ENCODE assay signal across 8 mouse cellular contexts in genomic region chr11:77215483-77215882, GRCm38 (mm10). TPM values are rescaled to one million over a fixed set of nuclear protein-coding genes. Genes with fewer than 3 reads are reported as not detected.
DNase-seq lines count a peak whose midpoint lies in the region; ATAC-seq and TF ChIP-seq lines count a peak whose summit lies in the region.

No protein-coding gene starts in this region.

- no peaks in the 10 kb centered on the region for H3K36me3 ChIP-seq in C2C12 (ENCODE audit: control insufficient read depth, insufficient read depth)
- H3K36me3 ChIP-seq in limb, embryonic 14.5 days (ENCODE audit: control insufficient read depth, insufficient read depth, low read length), result no peaks in the 10 kb centered on the region
- no peaks in the 10 kb centered on the region for H3K36me3 ChIP-seq in stomach, embryonic 14.5 days (ENCODE audit: control insufficient read depth, insufficient read depth, low read length)

- TF ChIP-seq POLR2A in embryonic fibroblast, embryonic 13.5 days (IDR thresholded peaks at IDR 0.05; ENCODE audit: low read depth, low read length), result no peak
- TF ChIP-seq POLR2A in limb, embryonic 14.5 days (IDR thresholded peaks at IDR 0.05; ENCODE audit: borderline replicate concordance, extremely low read depth, insufficient read depth, insufficient read length), result no peak

- peak overlapping the region; percentile 90 for H3K4me2 ChIP-seq in limb, embryonic 14.5 days (replicated peaks; ENCODE audit: low read depth, low read length, severe bottlenecking)
- peak overlapping the region; percentile 70 for H3K4me2 ChIP-seq in stomach, embryonic 14.5 days (replicated peaks; ENCODE audit: low read depth, low read length)

- peak; percentile 22; the same call in 1 of the 2 replicates for ATAC-seq in frontal cortex, adult (ENCODE audit: low TSS enrichment)
- ATAC-seq in limb, embryonic 14.5 days (ENCODE audit: low FRiP score, low read depth), result 0 out of 2 replicates have a peak, but pooled peaks have one; percentile 9
- no peak for ATAC-seq in stomach, embryonic 14.5 days (ENCODE audit: insufficient number of reproducible peaks, insufficient read depth, low FRiP score, low read depth)

- peak overlapping the region; percentile 77 for H3K4me3 ChIP-seq in C2C12 (ENCODE audit: insufficient read depth, poor library complexity, severe bottlenecking)
- peak overlapping the region; percentile 80 for H3K4me3 ChIP-seq in embryonic fibroblast, embryonic 13.5 days (ENCODE audit: insufficient read depth, low read length)
- H3K4me3 ChIP-seq in limb, embryonic 14.5 days (replicated peaks; ENCODE audit: low read length), result peak overlapping the region; percentile 94
- H3K4me3 ChIP-seq in stomach, embryonic 14.5 days (ENCODE audit: low read depth, low read length), result peak overlapping the region; percentile 74

- no peaks in the 10 kb centered on the region for H3K4me1 ChIP-seq in embryonic fibroblast, embryonic 13.5 days (ENCODE audit: control insufficient read depth, insufficient read depth, low read length)
- H3K4me1 ChIP-seq in limb, embryonic 14.5 days (ENCODE audit: control insufficient read depth, insufficient read depth, low read length), result peaks cover 5% of the 10 kb centered on the region
- H3K4me1 ChIP-seq in stomach, embryonic 14.5 days (ENCODE audit: control insufficient read depth, insufficient read depth, low read length), result 0 out of 2 replicates have a peak, but pooled peaks cover 3% of the 10 kb centered on the region

- H3K79me3 ChIP-seq in C2C12 (ENCODE audit: low read depth), result peaks cover 35% of the 10 kb centered on the region

- 0% methylated on average over 11 of the region's 11 CpGs for WGBS in limb, embryonic 14.5 days
- WGBS in stomach, embryonic 14.5 days, result 2% methylated on average over 11 of the region's 11 CpGs

- no peaks in the 10 kb centered on the region for H3K27me3 ChIP-seq in C2C12 (ENCODE audit: control insufficient read depth, insufficient read depth, insufficient read length)
- H3K27me3 ChIP-seq in limb, embryonic 14.5 days (ENCODE audit: control insufficient read depth, insufficient read depth, low read length), result no peaks in the 10 kb centered on the region
- H3K27me3 ChIP-seq in stomach, embryonic 14.5 days (ENCODE audit: control insufficient read depth, insufficient read depth, low read length), result no peaks in the 10 kb centered on the region

- H3K9me3 ChIP-seq in limb, embryonic 14.5 days (ENCODE audit: control insufficient read depth, low read length), result no peaks in the 10 kb centered on the region
- H3K9me3 ChIP-seq in stomach, embryonic 14.5 days (ENCODE audit: control insufficient read depth, low read depth, low read length), result no peaks in the 10 kb centered on the region

- no peak overlapping the region for H3K27ac ChIP-seq in embryonic fibroblast, embryonic 13.5 days (ENCODE audit: insufficient read depth, low read length)
- H3K27ac ChIP-seq in limb, embryonic 14.5 days (replicated peaks; ENCODE audit: low read depth, low read length), result peak overlapping the region; percentile 84
- H3K27ac ChIP-seq in stomach, embryonic 14.5 days (ENCODE audit: low read length), result peak overlapping the region; percentile 81

- peak overlapping the region; percentile 89 for H3K9ac ChIP-seq in limb, embryonic 14.5 days (ENCODE audit: low read depth, low read length, severe bottlenecking)
- H3K9ac ChIP-seq in stomach, embryonic 14.5 days (replicated peaks; ENCODE audit: low read depth, low read length), result peak overlapping the region; percentile 54

- DNase-seq in frontal cortex, postnatal 14 days (ENCODE audit: low spot score in 2 of 2), result no peak
- no peak for DNase-seq in limb, embryonic 14.5 days (ENCODE audit: low spot score)
- DNase-seq in spleen, postnatal 10 days (ENCODE audit: low spot score in 2 of 2), result no peak
- DNase-seq in right cerebral cortex, postnatal 10 days (ENCODE audit: low spot score in 2 of 2), result no peak

- peaks cover 43% of the 10 kb centered on the region for H3K79me2 ChIP-seq in C2C12 (ENCODE audit: control insufficient read depth, insufficient read depth)

- H3ac ChIP-seq in C2C12 (ENCODE audit: control insufficient read depth, insufficient read length, low read depth), result peak overlapping the region; percentile 66

- no peak for TF ChIP-seq CTCF in C2C12 (IDR thresholded peaks at IDR 0.05; ENCODE audit: control insufficient read depth, insufficient read depth, insufficient read length)
- no peak for TF ChIP-seq CTCF in embryonic fibroblast, embryonic 13.5 days (IDR thresholded peaks at IDR 0.05; ENCODE audit: borderline replicate concordance, insufficient read depth, low read length)

TF ChIP-seq in C2C12, 6 proteins besides CTCF, POLR2A, EP300 and RAD21:
- TF ChIP-seq MYOG (IDR thresholded peaks at IDR 0.05; ENCODE audit: control insufficient read depth, extremely low read depth, insufficient read length), result no peak

RNA-seq across cellular contexts. Expression of gene Ssh2, which starts 0.6 kb away (rescaled TPM):
- 2.7 TPM for polyA plus RNA-seq in C2C12 (2012; fragmentation: generic; extraction: Trizol)
- polyA plus RNA-seq in embryonic fibroblast, embryonic 13.5 days (2011; ENCODE audit: insufficient read length, low read depth, missing spikeins), result 10.0 and 13.5 TPM in 2 replicates
- 7.7 and 8.2 TPM in 2 replicates for polyA plus RNA-seq in limb, embryonic 14.5 days (2012; rRNA removed)
- polyA plus RNA-seq in limb, embryonic 14.5 days (2014; fragmentation: Nextera tagmentation; extraction: Ambion mirVana), result 10.0 TPM in 2 replicates
- 10.9 and 11.3 TPM in 2 replicates for polyA plus RNA-seq in stomach, embryonic 14.5 days (2014; fragmentation: Nextera tagmentation; extraction: Ambion mirVana)

RNA-seq across cellular contexts. Expression of gene Efcab5, which starts 26.7 kb away (rescaled TPM):
- 0.05 TPM for polyA plus RNA-seq in C2C12 (2012; fragmentation: generic; extraction: Trizol)
- 0.46 and 0.50 TPM in 2 replicates for polyA plus RNA-seq in embryonic fibroblast, embryonic 13.5 days (2011; ENCODE audit: insufficient read length, low read depth, missing spikeins)
- polyA plus RNA-seq in limb, embryonic 14.5 days (2012; rRNA removed), result 0.50 and 1.0 TPM in 2 replicates
- 0.14 and 0.36 TPM in 2 replicates for polyA plus RNA-seq in limb, embryonic 14.5 days (2014; fragmentation: Nextera tagmentation; extraction: Ambion mirVana)
- polyA plus RNA-seq in stomach, embryonic 14.5 days (2014; fragmentation: Nextera tagmentation; extraction: Ambion mirVana), result 0.36 and 0.39 TPM in 2 replicates
